Mouse (Mus musculus) spleen, adult 2 months (tissue): ENCODE results near the gene Psme4.

Source experiments
- CTCF ChIP-seq: fragments of 200-500 bp; IDR thresholded peaks from 2 replicates; pipeline ENCODE4 v1.5.1; 2011; ENCODE audit warnings: mild to moderate bottlenecking, inconsistent platforms; ENCODE audit not compliant: insufficient read depth, insufficient read length, insufficient replicate concordance; ENCODE audit errors: extremely low read depth
- POLR2A ChIP-seq: fragments of 200-500 bp; IDR thresholded peaks from 2 replicates; pipeline ENCODE4 v1.6.1; 2011; ENCODE audit warnings: low read depth, low read length, inconsistent platforms

- no peak for TF ChIP-seq POLR2A
- no peak for TF ChIP-seq CTCF
Measured at GRCm38 (mm10) chr11:30920641-30921040, 149.1 kb downstream of the Psme4 start.
